Mouse (Mus musculus) forebrain, embryonic 13.5 days (tissue): ENCODE results near the gene Arhgef7. TPM values are rescaled to one million over a fixed set of nuclear protein-coding genes. Genes with fewer than 3 reads are reported as not detected.
"Not testable (repeated sequence)": the region's sequence is repeated elsewhere in the genome, so short reads cannot be mapped to it uniquely, and the experiment has no call there.

Experiments used
- ATAC-seq: fragments of 200-750 bp; cut with Nextera tagmentation; 2 replicates; pipeline ENCODE4 v1.8.0; 2017
- H3K27ac ChIP-seq: fragments of 300-500 bp; sonication (generic); 2 replicates; pipeline ENCODE4 v1.5.1; 2015; ENCODE audit warnings: inconsistent platforms, mild to moderate bottlenecking, moderate library complexity
- H3K27me3 ChIP-seq: fragments of 300-500 bp; sonication (generic); 2 replicates; pipeline ENCODE4 v1.6.1; 2015; ENCODE audit warnings: mild to moderate bottlenecking, inconsistent platforms
- H3K36me3 ChIP-seq: fragments of 300-500 bp; sonication (generic); 2 replicates; pipeline ENCODE4 v1.6.1; 2015; ENCODE audit warnings: mild to moderate bottlenecking, inconsistent platforms; ENCODE audit not compliant: poor library complexity, severe bottlenecking
- H3K4me1 ChIP-seq: fragments of 300-500 bp; sonication (generic); 2 replicates; pipeline ENCODE4 v1.6.1; 2015; ENCODE audit warnings: inconsistent platforms
- H3K4me2 ChIP-seq: fragments of 300-500 bp; sonication (generic); 2 replicates; pipeline ENCODE4 v1.6.1; 2015; ENCODE audit warnings: inconsistent platforms, mild to moderate bottlenecking, moderate library complexity
- H3K4me3 ChIP-seq: fragments of 300-500 bp; sonication (generic); 2 replicates; pipeline ENCODE4 v1.5.1; 2015; ENCODE audit warnings: mild to moderate bottlenecking, inconsistent platforms
- H3K9ac ChIP-seq: fragments of 300-500 bp; sonication (generic); 2 replicates; pipeline ENCODE4 v1.6.1; 2015; ENCODE audit warnings: mild to moderate bottlenecking, inconsistent platforms
- H3K9me3 ChIP-seq: fragments of 300-500 bp; sonication (generic); replicated peaks from 2 replicates; pipeline ENCODE4 v1.6.1; 2016; ENCODE audit warnings: inconsistent platforms
- WGBS: fragments of 180-500 bp; shearing (Covaris S2); methylation state at CpG from one replicate; pipeline ENCODE4 v1.1.7; 2015; 5-methylcytosine and 5-hydroxymethylcytosine counted together
- polyA plus RNA-seq: library from polyadenylated mRNA; unstranded; fragments of >200 nt; fragmentation: Nextera tagmentation; extraction: Ambion mirVana; gene quantifications from 2 replicates; pipeline ENCODE4 v1.2.1, GENCODE M21; 2015

Arhgef7 gene
- polyA plus RNA-seq, 1 experiment from 2014 or later: 58.5 TPM

- Histone ChIP-seq H3K9ac (no peak overlapping the region), H3K4me2 (no peak overlapping the region), H3K27ac (no peak overlapping the region), H3K36me3 (no peaks in the 10 kb centered on the region), H3K4me1 (no peaks in the 10 kb centered on the region), H3K27me3 (no peaks in the 10 kb centered on the region), H3K9me3 (peaks cover 6% of the 10 kb centered on the region; the same call in 1 of the 2 replicates), H3K4me3 (no peak overlapping the region)
- no peak for ATAC-seq
Observed at GRCm38 (mm10) chr8:11867832-11868231, 140.3 kb downstream of the Arhgef7 start.

GRCm38 (mm10) chr8:11874227-11874626, 146.7 kb downstream of the Arhgef7 start:
- not testable (repeated sequence) for ATAC-seq, H3K9me3 ChIP-seq, H3K27ac ChIP-seq, H3K4me3 ChIP-seq, H3K4me1 ChIP-seq, H3K27me3 ChIP-seq, H3K4me2 ChIP-seq, H3K36me3 ChIP-seq, H3K9ac ChIP-seq
- WGBS: 94% methylated on average over 6 of the region's 6 CpGs

GRCm38 (mm10) chr8:11884646-11885045, 157.1 kb downstream of the Arhgef7 start:
- Histone ChIP-seq H3K27ac (no peak overlapping the region), H3K27me3 (no peaks in the 10 kb centered on the region), H3K4me1 (peaks cover 28% of the 10 kb centered on the region), H3K4me3 (no peak overlapping the region), H3K4me2 (no peak overlapping the region), H3K36me3 (no peaks in the 10 kb centered on the region), H3K9ac (no peak overlapping the region), H3K9me3 (peaks cover 16% of the 10 kb centered on the region)
- WGBS: 94% methylated on average over 3 of the region's 3 CpGs
- ATAC-seq: no peak

Other genes with a start within 250 kb of the Arhgef7 start
- gene Rab20, start 249.0 kb upstream of the Arhgef7 start, polyA plus RNA-seq: 0.34 and 0.69 TPM in 2 replicates
- gene Naxd, start 230.2 kb upstream of the Arhgef7 start, polyA plus RNA-seq: 152 and 158 TPM in 2 replicates
- gene Cars2, start 176.9 kb upstream of the Arhgef7 start, polyA plus RNA-seq: 22.6 and 23.9 TPM in 2 replicates
- 43.5 and 47.3 TPM in 2 replicates for gene Ing1, start 172.2 kb upstream of the Arhgef7 start, polyA plus RNA-seq
- gene Ankrd10, start 92.0 kb upstream of the Arhgef7 start, polyA plus RNA-seq: 113 and 117 TPM in 2 replicates
- gene 1700016D06Rik, start 26.7 kb upstream of the Arhgef7 start, polyA plus RNA-seq: not detected in 2 replicates
- 0.30 and 0.89 TPM in 2 replicates for gene Tex29, start 112.8 kb downstream of the Arhgef7 start, polyA plus RNA-seq